Mouse (Mus musculus) bone marrow, adult 2 months (tissue): Measurements from ENCODE around the gene Lrtm1.

Source experiments
- CTCF ChIP-seq: fragments of 200-500 bp; IDR thresholded peaks from 2 replicates; pipeline ENCODE4 v1.5.1; 2011; ENCODE audit warnings: low read length, control low read depth; ENCODE audit not compliant: control insufficient read depth, insufficient read depth
- POLR2A ChIP-seq: fragments of 200-500 bp; IDR thresholded peaks from 2 replicates; pipeline ENCODE4 v1.6.1; 2011; ENCODE audit warnings: low read depth, mild to moderate bottlenecking, control low read depth, low read length, borderline replicate concordance; ENCODE audit not compliant: control insufficient read depth

GRCm38 (mm10) chr14:29040606-29041364 lies 22.8 kb downstream of the Lrtm1 start:
- TF ChIP-seq POLR2A = no peak
- TF ChIP-seq CTCF = no peak
